Mouse (Mus musculus): Measurements from ENCODE around the gene Asphd2.

DNA sequence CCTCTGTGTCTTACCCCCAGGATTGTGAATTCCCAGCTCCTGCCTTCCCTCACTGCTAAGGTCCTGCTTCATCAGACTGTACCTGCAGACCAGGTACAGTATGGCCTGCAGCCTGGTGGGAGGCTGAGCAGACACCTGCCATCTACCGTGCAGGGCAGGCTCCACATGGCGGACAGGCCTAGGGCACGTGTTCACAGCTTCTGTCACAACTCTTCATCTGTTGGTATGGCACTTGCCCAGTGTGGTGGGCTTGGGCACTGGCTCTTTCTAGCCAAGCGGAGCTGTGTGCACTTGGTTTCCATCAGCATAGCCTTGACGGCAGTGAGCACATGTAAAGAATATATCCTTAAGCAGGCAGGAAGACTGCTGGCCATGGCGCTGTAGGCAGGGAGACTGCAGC lies 27.8 kb downstream of the Asphd2 start:
- TF ChIP-seq POLR2A (IDR thresholded peaks at IDR 0.05; ENCODE audit: borderline replicate concordance, low read depth, low read length), result no peak
- TF ChIP-seq CTCF (IDR thresholded peaks at IDR 0.05; ENCODE audit: low read depth, low read length), result no peak
